Mouse (Mus musculus): ENCODE data around the gene Cish.
"Not testable (repeated sequence)": the region's sequence is repeated elsewhere in the genome, so short reads cannot be mapped to it uniquely, and the experiment has no call there.

Cish gene

GRCm38 (mm10) chr9:107298059-107298780 lies 2.4 kb downstream of the Cish start:
- DNase-seq (ENCODE audit: low spot score) = no peak

GRCm38 (mm10) chr9:107298876-107299275 lies 3.0 kb downstream of the Cish start:
- no peak for DNase-seq (ENCODE audit: low spot score)

GRCm38 (mm10) chr9:107299783-107300182 lies 4.0 kb downstream of the Cish start:
- DNase-seq (ENCODE audit: low spot score) = no peak

GRCm38 (mm10) chr9:107300224-107300973 lies 4.6 kb downstream of the Cish start:
- no peak for DNase-seq (ENCODE audit: low spot score)

- no peak for DNase-seq (ENCODE audit: low spot score)
These were observed 5.9 kb downstream of the Cish start for GRCm38 (mm10) chr9:107301554-107302331.

- no peak for DNase-seq (ENCODE audit: low spot score)
These were observed 6.8 kb downstream of the Cish start for GRCm38 (mm10) chr9:107302592-107302991.

- DNase-seq (ENCODE audit: low spot score) = no peak
These were observed 7.4 kb downstream of the Cish start for GRCm38 (mm10) chr9:107303121-107303820.

- DNase-seq (ENCODE audit: low spot score) = no peak
These were observed 8.1 kb downstream of the Cish start for GRCm38 (mm10) chr9:107303900-107304299.

GRCm38 (mm10) chr9:107304383-107304782 lies 8.6 kb downstream of the Cish start:
- no peak for DNase-seq (ENCODE audit: low spot score)

- no peak for DNase-seq (ENCODE audit: low spot score)
These were observed 9.2 kb downstream of the Cish start for GRCm38 (mm10) chr9:107305012-107305411.

- DNase-seq (ENCODE audit: low spot score) = no peak
These were observed 10.0 kb downstream of the Cish start for GRCm38 (mm10) chr9:107305601-107306542.

- not testable (repeated sequence) for DNase-seq (ENCODE audit: low spot score)
These were observed 10.8 kb downstream of the Cish start for GRCm38 (mm10) chr9:107306673-107307072.

- no peak for DNase-seq (ENCODE audit: low spot score)
These were observed 11.5 kb downstream of the Cish start for GRCm38 (mm10) chr9:107307099-107307872.

- no peak for DNase-seq (ENCODE audit: low spot score)
These were observed 12.1 kb downstream of the Cish start for GRCm38 (mm10) chr9:107307886-107308285.

GRCm38 (mm10) chr9:107308346-107309000 lies 12.6 kb downstream of the Cish start:
- no peak for DNase-seq (ENCODE audit: low spot score)

- no peak for DNase-seq (ENCODE audit: low spot score)
These were observed 13.3 kb downstream of the Cish start for GRCm38 (mm10) chr9:107309171-107309570.

GRCm38 (mm10) chr9:107309600-107309999 lies 13.8 kb downstream of the Cish start:
- DNase-seq (ENCODE audit: low spot score) = no peak

- DNase-seq (ENCODE audit: low spot score) = no peak
These were observed 17.2 kb downstream of the Cish start for GRCm38 (mm10) chr9:107312811-107313584.

- no peak for DNase-seq (ENCODE audit: low spot score)
These were observed 18.1 kb downstream of the Cish start for GRCm38 (mm10) chr9:107313926-107314325.

Measured in layer of hippocampus, adult 11-12 months (tissue).